Mouse (Mus musculus) forebrain, postnatal 0 days (tissue): ENCODE data around the gene Lifr. TPM values are rescaled to one million over a fixed set of nuclear protein-coding genes. Genes with fewer than 3 reads are reported as not detected.

Experiments used
- ATAC-seq: fragments of 200-750 bp; cut with Nextera tagmentation; 2 replicates; pipeline ENCODE4 v1.8.0; 2017; ENCODE audit warnings: mild to moderate bottlenecking, moderate library complexity
- DNase-seq: peaks from one replicate; pipeline ENCODE4 v3.0.0-alpha.2; 2015
- H3K27ac ChIP-seq: fragments of 300-500 bp; sonication (generic); 2 replicates; pipeline ENCODE4 v1.5.1; 2014; ENCODE audit warnings: low read depth, mild to moderate bottlenecking, antibody characterized with exemption, low read length, moderate library complexity, mixed read lengths
- H3K27me3 ChIP-seq: fragments of 300-500 bp; sonication (generic); 2 replicates; pipeline ENCODE4 v1.6.1; 2014; ENCODE audit warnings: mild to moderate bottlenecking, low read length, mixed read lengths; ENCODE audit not compliant: insufficient read depth
- H3K36me3 ChIP-seq: fragments of 300-500 bp; sonication (generic); 2 replicates; pipeline ENCODE4 v1.6.1; 2014; ENCODE audit warnings: mild to moderate bottlenecking, moderate library complexity; ENCODE audit not compliant: insufficient read depth
- H3K4me1 ChIP-seq: fragments of 300-500 bp; sonication (generic); 2 replicates; pipeline ENCODE4 v1.6.1; 2014; ENCODE audit warnings: antibody characterized with exemption; ENCODE audit not compliant: insufficient read depth
- H3K4me2 ChIP-seq: fragments of 300-500 bp; sonication (generic); 2 replicates; pipeline ENCODE4 v1.6.1; 2014; ENCODE audit warnings: low read depth, mild to moderate bottlenecking, moderate library complexity
- H3K4me3 ChIP-seq: fragments of 300-500 bp; sonication (generic); 2 replicates; pipeline ENCODE4 v1.5.1; 2014; ENCODE audit warnings: low read depth, low read length, mixed read lengths
- H3K9ac ChIP-seq: fragments of 300-500 bp; sonication (generic); 2 replicates; pipeline ENCODE4 v1.6.1; 2014; ENCODE audit warnings: mild to moderate bottlenecking
- H3K9me3 ChIP-seq: fragments of 300-500 bp; sonication (generic); 2 replicates; pipeline ENCODE4 v1.6.1; 2016; ENCODE audit warnings: low read length
- CTCF ChIP-seq: sonication (generic); IDR thresholded peaks from 2 replicates; pipeline ENCODE4 v1.5.1; 2016; ENCODE audit warnings: antibody characterized with exemption, control low read depth, low read depth
- WGBS: fragments of 180-500 bp; shearing (Covaris S2); extraction: QIAGEN DNeasy Blood & Tissue Kit; methylation state at CpG from one replicate; pipeline ENCODE4 v1.1.7; 2014; 5-methylcytosine and 5-hydroxymethylcytosine counted together
- polyA plus RNA-seq: library from polyadenylated mRNA; unstranded; fragments of >200 nt; fragmentation: Nextera tagmentation; extraction: Ambion mirVana; gene quantifications from 2 replicates; pipeline ENCODE4 v1.2.1, GENCODE M21; 2015
- total RNA-seq: library from RNA; depleted of rRNA; stranded (reverse); fragments of >200 nt; gene quantifications from 2 replicates; pipeline ENCODE4 v1.2.3, GENCODE M21; 2014

Lifr gene
- total and polyA plus RNA-seq, 2 experiments from 2014 or later, result 6.8 to 26.1 TPM

- Histone ChIP-seq H3K9ac (no peak overlapping the region), H3K4me2 (no peak overlapping the region), H3K4me3 (no peak overlapping the region), H3K27me3 (no peaks in the 10 kb centered on the region), H3K4me1 (no peaks in the 10 kb centered on the region), H3K27ac (no peak overlapping the region), H3K36me3 (no peaks in the 10 kb centered on the region), H3K9me3 (no peaks in the 10 kb centered on the region)
- 88% methylated on average over 7 of the region's 7 CpGs for WGBS
- no peak for DNase-seq
- TF ChIP-seq CTCF, result no peak
- no peak for ATAC-seq
These were observed 116.9 kb downstream of the Lifr start for GRCm38 (mm10) chr15:7207292-7207691.

GRCm38 (mm10) chr15:7208180-7208579 is 117.8 kb downstream of the Lifr start:
- no peak overlapping the region for H3K9ac ChIP-seq
- H3K4me3 ChIP-seq, result no peak overlapping the region
- H3K36me3 ChIP-seq, result no peaks in the 10 kb centered on the region
- no peak overlapping the region for H3K27ac ChIP-seq
- H3K9me3 ChIP-seq, result no peaks in the 10 kb centered on the region
- no peak overlapping the region for H3K4me2 ChIP-seq
- no peaks in the 10 kb centered on the region for H3K4me1 ChIP-seq
- no peak for TF ChIP-seq CTCF
- no peaks in the 10 kb centered on the region for H3K27me3 ChIP-seq
- DNase-seq, result no peak
- ATAC-seq, result no peak
- 87% methylated on average over 9 of the region's 9 CpGs for WGBS

GRCm38 (mm10) chr15:7213683-7214082 is 123.3 kb downstream of the Lifr start:
- Histone ChIP-seq H3K4me2 (no peak overlapping the region), H3K27ac (no peak overlapping the region), H3K27me3 (no peaks in the 10 kb centered on the region), H3K9ac (no peak overlapping the region), H3K4me3 (no peak overlapping the region), H3K36me3 (no peaks in the 10 kb centered on the region), H3K4me1 (no peaks in the 10 kb centered on the region), H3K9me3 (no peaks in the 10 kb centered on the region)
- DNase-seq, result no peak
- TF ChIP-seq CTCF, result no peak
- ATAC-seq, result no peak
- whole genome bisulfite sequencing, result 9% methylated on average over 1 of the region's 1 CpGs

- TF ChIP-seq CTCF, result no peak
- DNase-seq (no peak), ATAC-seq (no peak)
- Histone ChIP-seq H3K4me2 (no peak overlapping the region), H3K9me3 (no peaks in the 10 kb centered on the region), H3K27ac (no peak overlapping the region), H3K27me3 (no peaks in the 10 kb centered on the region), H3K4me1 (no peaks in the 10 kb centered on the region), H3K9ac (no peak overlapping the region), H3K36me3 (no peaks in the 10 kb centered on the region), H3K4me3 (no peak overlapping the region)
- 98% methylated on average over 3 of the region's 3 CpGs for WGBS
These were observed 125.4 kb downstream of the Lifr start for GRCm38 (mm10) chr15:7215845-7216244.

- no peak for TF ChIP-seq CTCF
- ATAC-seq (no peak), DNase-seq (no peak)
- Histone ChIP-seq H3K9me3 (no peaks in the 10 kb centered on the region), H3K36me3 (no peaks in the 10 kb centered on the region), H3K4me3 (no peak overlapping the region), H3K27me3 (no peaks in the 10 kb centered on the region), H3K9ac (no peak overlapping the region), H3K4me1 (no peaks in the 10 kb centered on the region), H3K27ac (no peak overlapping the region), H3K4me2 (no peak overlapping the region)
- 88% methylated on average over 9 of the region's 9 CpGs for WGBS
These were observed 126.3 kb downstream of the Lifr start for GRCm38 (mm10) chr15:7216581-7217272.

- H3K27ac ChIP-seq, result no peak overlapping the region
- H3K4me2 ChIP-seq, result no peak overlapping the region
- DNase-seq, result no peak
- H3K4me1 ChIP-seq, result no peaks in the 10 kb centered on the region
- no peaks in the 10 kb centered on the region for H3K9me3 ChIP-seq
- ATAC-seq, result no peak
- TF ChIP-seq CTCF, result no peak
- no peaks in the 10 kb centered on the region for H3K36me3 ChIP-seq
- no peak overlapping the region for H3K9ac ChIP-seq
- WGBS, result 90% methylated on average over 6 of the region's 6 CpGs
- no peaks in the 10 kb centered on the region for H3K27me3 ChIP-seq
- no peak overlapping the region for H3K4me3 ChIP-seq
These were observed 126.8 kb downstream of the Lifr start for GRCm38 (mm10) chr15:7217273-7217598.

GRCm38 (mm10) chr15:7222809-7223208 is 132.4 kb downstream of the Lifr start:
- TF ChIP-seq CTCF, result no peak
- no peak overlapping the region for H3K9ac ChIP-seq
- H3K4me2 ChIP-seq, result no peak overlapping the region
- no peaks in the 10 kb centered on the region for H3K4me1 ChIP-seq
- DNase-seq (no peak), ATAC-seq (peak; percentile 30; the same call in 1 of the 2 replicates)
- no peak overlapping the region for H3K27ac ChIP-seq
- H3K4me3 ChIP-seq, result no peak overlapping the region
- WGBS, result 44% methylated on average over 11 of the region's 11 CpGs
- H3K36me3 ChIP-seq, result no peaks in the 10 kb centered on the region
- H3K9me3 ChIP-seq, result no peaks in the 10 kb centered on the region
- no peaks in the 10 kb centered on the region for H3K27me3 ChIP-seq
